Comparison of ENCODE assay signal across 9 mouse cellular contexts in genomic region chr14:124192815-124193142, GRCm38 (mm10).
DNase-seq lines count a peak whose midpoint lies in the region; ATAC-seq and TF ChIP-seq lines count a peak whose summit lies in the region.
"Had no signal": no experiment of that assay in that cellular context is flagged by ENCODE, and none has a peak within 500 bp of the region (broad histone marks: within the 10 kb centered on the region; RNA-seq: fewer than 3 reads in every experiment).

No protein-coding gene starts in this region.

- no peaks in the 10 kb centered on the region for H3K9me3 ChIP-seq in heart, embryonic 13.5 days
- no peaks in the 10 kb centered on the region for H3K9me3 ChIP-seq in forebrain, embryonic 14.5 days (replicated peaks; ENCODE audit: control insufficient read depth, low read length)
- no peaks in the 10 kb centered on the region for H3K9me3 ChIP-seq in midbrain, embryonic 11.5 days (ENCODE audit: control insufficient read depth, low read length)
- H3K9me3 ChIP-seq: liver, embryonic 15.5 days had no signal

- TF ChIP-seq CTCF in brain, embryonic 14.5 days (IDR thresholded peaks at IDR 0.05; ENCODE audit: borderline replicate concordance, extremely low read depth, insufficient read depth, insufficient read length): no peak

- peaks cover 11% of the 10 kb centered on the region; the same call in 1 of the 2 replicates for H3K4me1 ChIP-seq in heart, embryonic 13.5 days
- H3K4me1 ChIP-seq in forebrain, embryonic 14.5 days (ENCODE audit: control insufficient read depth, insufficient read depth, low read length): peaks cover 5% of the 10 kb centered on the region
- peaks cover 8% of the 10 kb centered on the region for H3K4me1 ChIP-seq in midbrain, embryonic 11.5 days (ENCODE audit: control insufficient read depth, insufficient read depth, low read length)
- H3K4me1 ChIP-seq: liver, embryonic 15.5 days had no signal

- H3K4me2 ChIP-seq in heart, embryonic 13.5 days: peak overlapping the region; percentile 64
- H3K4me2 ChIP-seq in forebrain, embryonic 14.5 days (ENCODE audit: low read length): peak overlapping the region; percentile 93
- peak overlapping the region; percentile 85 for H3K4me2 ChIP-seq in midbrain, embryonic 11.5 days
- H3K4me2 ChIP-seq: liver, embryonic 15.5 days had no signal

- H3K4me3 ChIP-seq in heart, embryonic 13.5 days: peak overlapping the region; percentile 44
- peak overlapping the region; percentile 49 for H3K4me3 ChIP-seq in forebrain, embryonic 14.5 days (ENCODE audit: low read depth, low read length)
- H3K4me3 ChIP-seq in midbrain, embryonic 11.5 days (ENCODE audit: low read depth, low read length): peak overlapping the region; percentile 47
- H3K4me3 ChIP-seq: liver, embryonic 15.5 days had no signal

- no peaks in the 10 kb centered on the region for H3K36me3 ChIP-seq in heart, embryonic 13.5 days
- no peaks in the 10 kb centered on the region for H3K36me3 ChIP-seq in forebrain, embryonic 14.5 days (ENCODE audit: control insufficient read depth, insufficient read depth, low read length)
- H3K36me3 ChIP-seq in midbrain, embryonic 11.5 days (ENCODE audit: control insufficient read depth, insufficient read depth, low read length): no peaks in the 10 kb centered on the region
- H3K36me3 ChIP-seq: liver, embryonic 15.5 days had no signal

- intact Hi-C loops in heart, postnatal 25 days (cut with DNase I): no loop called here

- 8% methylated on average over 15 of the region's 15 CpGs for WGBS in heart, embryonic 13.5 days
- 4% methylated on average over 15 of the region's 15 CpGs for whole genome bisulfite sequencing in forebrain, embryonic 14.5 days
- WGBS in midbrain, embryonic 11.5 days: 3% methylated on average over 15 of the region's 15 CpGs

- H3K27me3 ChIP-seq in heart, embryonic 13.5 days (replicated peaks): peaks cover 39% of the 10 kb centered on the region
- no peaks in the 10 kb centered on the region; the same call in 1 of the 2 replicates for H3K27me3 ChIP-seq in forebrain, embryonic 14.5 days (replicated peaks; ENCODE audit: control insufficient read depth, insufficient read depth, low read length)
- no peaks in the 10 kb centered on the region for H3K27me3 ChIP-seq in midbrain, embryonic 11.5 days (ENCODE audit: control insufficient read depth, insufficient read depth, low read length)

- DNase-seq in heart, postnatal 25 days (ENCODE audit: low spot score): no peak
- peak; percentile 38 for DNase-seq in brain, embryonic 14.5 days (ENCODE audit: low read depth)
- DNase-seq in forebrain, embryonic 14.5 days (ENCODE audit: low spot score): peak; percentile 24
- DNase-seq in midbrain, embryonic 11.5 days (ENCODE audit: low spot score, missing footprints): peak; percentile 90
- no peak for DNase-seq in spleen, postnatal 36 days (ENCODE audit: low spot score in 2 of 2)

- no peak overlapping the region for H3K27ac ChIP-seq in heart, embryonic 13.5 days (replicated peaks)
- peak overlapping the region; percentile 44; the same call in 1 of the 2 replicates for H3K27ac ChIP-seq in forebrain, embryonic 14.5 days (ENCODE audit: low read depth, low read length)
- no peak overlapping the region for H3K27ac ChIP-seq in midbrain, embryonic 11.5 days (ENCODE audit: low read depth, low read length)
- H3K27ac ChIP-seq: liver, embryonic 15.5 days had no signal

- ATAC-seq in heart, embryonic 13.5 days (ENCODE audit: extremely low read depth, insufficient number of reproducible peaks, low FRiP score, low TSS enrichment): no peak
- peak; percentile 50 for ATAC-seq in forebrain, embryonic 14.5 days
- no peak; the same call in 1 of the 2 replicates for ATAC-seq in midbrain, embryonic 11.5 days (ENCODE audit: low FRiP score)
- ATAC-seq in megakaryocyte-erythroid progenitor cell, adult 5-6 weeks (replicated peaks; ENCODE audit: low FRiP score, low TSS enrichment, poor library complexity, severe bottlenecking): no peak
- no peak for ATAC-seq in megakaryocyte progenitor cell, adult 5-6 weeks (replicated peaks; ENCODE audit: poor library complexity)

- no peak for TF ChIP-seq POLR2A in brain, embryonic 14.5 days (IDR thresholded peaks at IDR 0.05; ENCODE audit: borderline replicate concordance, extremely low read depth, insufficient read depth, insufficient read length, poor library complexity, severe bottlenecking)

- H3K9ac ChIP-seq in heart, embryonic 13.5 days: no peak overlapping the region
- H3K9ac ChIP-seq in forebrain, embryonic 14.5 days (ENCODE audit: low read length): peak overlapping the region; percentile 75
- H3K9ac ChIP-seq in midbrain, embryonic 11.5 days (ENCODE audit: low read length): peak overlapping the region; percentile 46
- H3K9ac ChIP-seq: liver, embryonic 15.5 days had no signal

Comparison
In these comparisons a context has a peak if more than half of its experiments do, and no peak if none do; other contexts are left out.
1. DNase-seq: peak in brain, embryonic 14.5 days (single experiment), forebrain, embryonic 14.5 days (single experiment) and midbrain, embryonic 11.5 days (single experiment); none in heart, postnatal 25 days (single experiment) and spleen, postnatal 36 days (0 of 2).
2. Peak in every context shown above with its lines, with median percentiles within 50 percentile points of each other: H3K4me2 ChIP-seq and H3K4me3 ChIP-seq.